Mouse (Mus musculus): ENCODE data around the gene Iglon5.
A peak's percentile ranks its signal among the peaks of the same experiment; 100 is the strongest.

Gene Iglon5

GRCm38 (mm10) chr7:43429500-43429899, 60.4 kb downstream of the Iglon5 start:
- no peak for DNase-seq (ENCODE audit: low read depth, low spot score)

- DNase-seq (ENCODE audit: low read depth, low spot score), result no peak
Measured at GRCm38 (mm10) chr7:43427406-43427805, 62.5 kb downstream of the Iglon5 start, which contains the start of gene Lim2. Gene Lim2 (plus strand): TSS chr7:43427670.

GRCm38 (mm10) chr7:43423991-43424625, 65.8 kb downstream of the Iglon5 start:
- DNase-seq (ENCODE audit: low read depth, low spot score), result no peak

- DNase-seq (ENCODE audit: low read depth, low spot score), result peak; percentile 83
Measured at GRCm38 (mm10) chr7:43422995-43423617, 66.8 kb downstream of the Iglon5 start.

Measured in mesoderm, embryonic 11.5 days (tissue).